ENCODE assay signal across 18 mouse cellular contexts in the genomic region with DNA sequence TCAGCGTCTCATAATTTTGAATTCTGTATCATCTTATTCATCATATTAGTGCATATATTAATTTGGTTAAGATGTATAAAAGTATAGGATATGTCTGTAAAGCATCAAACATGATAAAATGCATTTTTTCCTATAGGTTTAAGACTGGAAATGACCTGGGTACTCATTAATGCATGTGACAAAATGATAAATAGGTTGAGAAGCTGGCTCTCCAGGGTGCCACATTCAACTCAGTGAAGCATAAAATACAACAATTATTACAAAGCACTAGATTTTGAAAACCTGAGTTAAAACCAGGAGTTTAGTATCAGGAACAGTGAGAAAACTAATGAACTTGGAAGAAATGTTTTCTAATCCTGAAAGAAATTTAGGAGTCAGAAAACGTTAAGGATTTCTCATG.
"Had no signal": no experiment of that assay in that cellular context is flagged by ENCODE, and none has a peak within 500 bp of the region (broad histone marks: within the 10 kb centered on the region; RNA-seq: fewer than 3 reads in every experiment).

No protein-coding gene starts in this region.

- H3K9me3 ChIP-seq: liver, embryonic 13.5 days; midbrain, embryonic 12.5 days; neural tube, embryonic 13.5 days; stomach, embryonic 15.5 days had no signal

- ATAC-seq: intestine, postnatal 0 days; midbrain, embryonic 16.5 days had no signal

- H3K27me3 ChIP-seq: liver, embryonic 13.5 days; midbrain, embryonic 12.5 days; neural tube, embryonic 13.5 days; stomach, embryonic 15.5 days had no signal

- H3K9ac ChIP-seq: liver, embryonic 13.5 days; midbrain, embryonic 12.5 days; neural tube, embryonic 13.5 days; stomach, embryonic 15.5 days had no signal

- H3K36me3 ChIP-seq: liver, embryonic 13.5 days; midbrain, embryonic 12.5 days; neural tube, embryonic 13.5 days; stomach, embryonic 15.5 days had no signal

- H3K4me3 ChIP-seq: left cerebral cortex, adult 2 months; liver, embryonic 13.5 days; midbrain, embryonic 12.5 days; myocyte; neural tube, embryonic 13.5 days; stomach, embryonic 15.5 days had no signal

- H3K27ac ChIP-seq: kidney, postnatal 0 days; left cerebral cortex, adult 2 months; liver, embryonic 13.5 days; midbrain, embryonic 12.5 days; neural tube, embryonic 13.5 days; stomach, embryonic 15.5 days had no signal

- H3K4me2 ChIP-seq: liver, embryonic 13.5 days; midbrain, embryonic 12.5 days; neural tube, embryonic 13.5 days; stomach, embryonic 15.5 days had no signal

- H3K4me1 ChIP-seq: liver, embryonic 13.5 days; midbrain, embryonic 12.5 days; stomach, embryonic 15.5 days had no signal

- DNase-seq: kidney, adult 2 months; kidney, postnatal 25 days; layer of hippocampus, postnatal 36 days; liver, embryonic 13.5 days; lung, adult 2 months; lung, postnatal 14 days; lung, postnatal 4 days; right cerebral cortex, postnatal 25 days; spleen, adult 18-20 months; thymus, postnatal 25 days had no signal
